8 mouse cellular contexts compared by ENCODE assay signal in the genomic region with DNA sequence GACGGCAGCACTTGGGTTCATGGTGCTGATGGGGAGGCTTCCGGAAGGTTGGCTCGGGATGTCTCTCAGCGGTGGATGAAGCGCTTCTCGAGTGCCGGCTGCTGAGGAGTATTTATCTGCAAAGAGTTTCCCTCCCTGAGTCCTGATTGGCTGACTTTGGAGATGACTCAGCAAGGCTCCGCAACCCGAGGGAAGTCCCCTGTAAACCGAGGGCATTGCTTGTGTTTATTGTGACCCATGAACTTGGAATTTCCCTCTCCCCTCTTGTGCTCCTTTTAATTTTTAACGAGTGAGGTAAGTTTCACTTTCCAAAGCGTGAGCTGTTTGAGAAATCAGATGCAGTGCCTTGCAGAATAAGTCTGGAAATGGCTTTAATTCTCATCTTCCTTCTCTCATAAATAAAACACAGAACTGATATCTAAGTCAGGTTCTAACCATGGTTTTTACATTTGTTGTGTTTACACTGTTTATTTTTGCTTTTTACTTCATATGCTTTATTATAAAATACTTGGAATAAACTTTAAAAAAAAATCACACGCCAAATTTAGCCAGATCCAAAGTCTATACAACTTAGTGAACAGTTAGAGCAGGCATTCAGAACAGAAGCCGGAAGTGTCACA. TPM values are rescaled to one million over a fixed set of nuclear protein-coding genes. Genes with fewer than 3 reads are reported as not detected.
A peak's percentile ranks its signal among the peaks of the same experiment; 100 is the strongest.
DNase-seq lines count a peak whose midpoint lies in the region; ATAC-seq and TF ChIP-seq lines count a peak whose summit lies in the region.

Cxcl10 (minus strand) TSS at position 96 of the 620 bp plus-strand sequence.

- H3K27ac ChIP-seq in forebrain, embryonic 14.5 days (ENCODE audit: low read depth, low read length): no peak within 1 kb of the TSS
- H3K27ac ChIP-seq in hindbrain, embryonic 16.5 days (ENCODE audit: low read depth, low read length): no peak within 1 kb of the TSS
- H3K27ac ChIP-seq in liver, adult 2 months (replicated peaks; ENCODE audit: insufficient read depth, low read depth, low read length): peak within 1 kb of the TSS; percentile 83
- H3K27ac ChIP-seq in midbrain, postnatal 0 days (ENCODE audit: low read depth, low read length): no peak within 1 kb of the TSS

- H3K4me1 ChIP-seq in forebrain, embryonic 14.5 days (ENCODE audit: control insufficient read depth, insufficient read depth, low read length): peaks cover 4% of the 10 kb centered on the region; the same call in 1 of the 2 replicates
- no peaks in the 10 kb centered on the region for H3K4me1 ChIP-seq in hindbrain, embryonic 16.5 days (ENCODE audit: control insufficient read depth, insufficient read depth, low read depth, low read length)
- peaks cover 14% of the 10 kb centered on the region for H3K4me1 ChIP-seq in liver, adult 2 months (ENCODE audit: control insufficient read depth, insufficient read depth, low read length)
- no peaks in the 10 kb centered on the region for H3K4me1 ChIP-seq in midbrain, postnatal 0 days (ENCODE audit: insufficient read depth, low read length)

- TF ChIP-seq POLR2A in liver, adult 2 months (IDR thresholded peaks at IDR 0.05; ENCODE audit: extremely low read depth, insufficient read depth, low read length): no peak

- TF ChIP-seq CTCF in liver, adult 2 months (IDR thresholded peaks at IDR 0.05; ENCODE audit: low read depth, low read length): no peak
- no peak for TF ChIP-seq CTCF in midbrain, postnatal 0 days (IDR thresholded peaks at IDR 0.05)

- H3K36me3 ChIP-seq in forebrain, embryonic 14.5 days (ENCODE audit: control insufficient read depth, insufficient read depth, low read length): no peaks in the 10 kb centered on the region
- no peaks in the 10 kb centered on the region for H3K36me3 ChIP-seq in hindbrain, embryonic 16.5 days (ENCODE audit: control insufficient read depth, insufficient read depth, low read length)
- no peaks in the 10 kb centered on the region for H3K36me3 ChIP-seq in liver, adult 2 months (ENCODE audit: control insufficient read depth, insufficient read depth, low read length)
- H3K36me3 ChIP-seq in midbrain, postnatal 0 days (ENCODE audit: insufficient read depth, low read length): no peaks in the 10 kb centered on the region

- peak within 1 kb of the TSS; percentile 17; the same call in 1 of the 2 replicates for H3K9ac ChIP-seq in forebrain, embryonic 14.5 days (ENCODE audit: low read length)
- H3K9ac ChIP-seq in hindbrain, embryonic 16.5 days (ENCODE audit: low read depth, low read length): peak within 1 kb of the TSS; percentile 38; the same call in 1 of the 2 replicates
- H3K9ac ChIP-seq in liver, adult 2 months (ENCODE audit: low read depth, low read length): no peak within 1 kb of the TSS
- H3K9ac ChIP-seq in midbrain, postnatal 0 days (replicated peaks; ENCODE audit: low read length, poor library complexity, severe bottlenecking): 0 out of 2 replicates have a peak within 1 kb of the TSS, but pooled peaks have one; percentile 24

- H3K9me3 ChIP-seq in forebrain, embryonic 14.5 days (replicated peaks; ENCODE audit: control insufficient read depth, low read length): no peaks in the 10 kb centered on the region
- H3K9me3 ChIP-seq in hindbrain, embryonic 16.5 days (ENCODE audit: control insufficient read depth, low read length): no peaks in the 10 kb centered on the region
- H3K9me3 ChIP-seq in midbrain, postnatal 0 days (ENCODE audit: low read length): no peaks in the 10 kb centered on the region

- peak within 1 kb of the TSS; percentile 44 for H3K4me2 ChIP-seq in forebrain, embryonic 14.5 days (ENCODE audit: low read length)
- H3K4me2 ChIP-seq in hindbrain, embryonic 16.5 days (ENCODE audit: low read length): peak within 1 kb of the TSS; percentile 74
- peak within 1 kb of the TSS; percentile 53 for H3K4me2 ChIP-seq in midbrain, postnatal 0 days (ENCODE audit: low read depth, low read length, poor library complexity, severe bottlenecking)

- DNase-seq in heart, adult 11 months: peak; percentile 97
- no peak for DNase-seq in heart, postnatal 25 days (ENCODE audit: low spot score)
- DNase-seq in adrenal gland, postnatal 14 days: peak; percentile 78
- DNase-seq in forebrain, embryonic 14.5 days (ENCODE audit: low spot score): peak; percentile 61
- DNase-seq in liver, adult 2 months (ENCODE audit: extremely low read depth, low read depth, low spot score): peak; percentile 94
- DNase-seq in midbrain, postnatal 0 days (ENCODE audit: low spot score): peak; percentile 36
- DNase-seq in thymus, adult 18-20 months: peak; percentile 31 to 54

- peak; percentile 70; the same call in 1 of the 2 replicates for ATAC-seq in forebrain, embryonic 14.5 days
- peak; percentile 76 for ATAC-seq in hindbrain, embryonic 16.5 days
- ATAC-seq in midbrain, postnatal 0 days (ENCODE audit: low FRiP score): peak; percentile 49; the same call in 1 of the 2 replicates

- H3K27me3 ChIP-seq in forebrain, embryonic 14.5 days (replicated peaks; ENCODE audit: control insufficient read depth, insufficient read depth, low read length): no peaks in the 10 kb centered on the region
- peaks cover 3% of the 10 kb centered on the region; the same call in 1 of the 2 replicates for H3K27me3 ChIP-seq in hindbrain, embryonic 16.5 days (replicated peaks; ENCODE audit: control insufficient read depth, insufficient read depth, low read length)
- H3K27me3 ChIP-seq in liver, adult 2 months (ENCODE audit: control insufficient read depth, insufficient read depth, low read length): no peaks in the 10 kb centered on the region
- H3K27me3 ChIP-seq in midbrain, postnatal 0 days (ENCODE audit: insufficient read depth, low read length): peaks cover 4% of the 10 kb centered on the region; the same call in 1 of the 2 replicates

- H3K79me2 ChIP-seq in liver, adult 2 months (ENCODE audit: control insufficient read depth, insufficient read depth, low read length): no peaks in the 10 kb centered on the region

- intact Hi-C loops in heart, postnatal 25 days (cut with DNase I): no loop called here

- 0 out of 2 replicates have a peak within 1 kb of the TSS, but pooled peaks have one; percentile 13 for H3K4me3 ChIP-seq in forebrain, embryonic 14.5 days (ENCODE audit: low read depth, low read length)
- peak within 1 kb of the TSS; percentile 36 for H3K4me3 ChIP-seq in hindbrain, embryonic 16.5 days (ENCODE audit: low read length)
- no peak within 1 kb of the TSS; the same call in 1 of the 2 replicates for H3K4me3 ChIP-seq in liver, adult 2 months (ENCODE audit: insufficient read depth, low read depth, low read length)
- peak within 1 kb of the TSS; percentile 21 for H3K4me3 ChIP-seq in midbrain, postnatal 0 days (ENCODE audit: low read depth, low read length)

- WGBS in forebrain, embryonic 14.5 days: 21% methylated on average over 14 of the region's 14 CpGs
- WGBS in hindbrain, embryonic 16.5 days: 17% methylated on average over 14 of the region's 14 CpGs
- WGBS in liver, adult 2 months: under 1% methylated on average over 14 of the region's 14 CpGs
- 24% methylated on average over 14 of the region's 14 CpGs for WGBS in midbrain, postnatal 0 days

RNA-seq across cellular contexts. Expression of gene Cxcl10, which starts in this region (rescaled TPM):
- not detected for total RNA-seq in heart, postnatal 25 days (2021)
- 0.52 and 3.2 TPM in 2 replicates for total RNA-seq in adrenal gland, postnatal 14 days (2021)
- 0.44 TPM in 1 of 2 replicates, not detected in the other for polyA plus RNA-seq in forebrain, embryonic 14.5 days (2014; fragmentation: Nextera tagmentation; extraction: Ambion mirVana)
- polyA plus RNA-seq in hindbrain, embryonic 16.5 days (2015; fragmentation: Nextera tagmentation; extraction: Ambion mirVana): 0.22 and 0.43 TPM in 2 replicates
- 1.5 and 2.8 TPM in 2 replicates for total RNA-seq in liver, adult 2 months (2014; rRNA removed)
- polyA plus RNA-seq in liver, adult 2 months (2012; rRNA removed): 6.7 and 13.2 TPM in 2 replicates
- not detected in 2 replicates for total RNA-seq in midbrain, postnatal 0 days (2014; rRNA removed)
- 0.28 TPM in 1 of 2 replicates, not detected in the other for polyA plus RNA-seq in midbrain, postnatal 0 days (2015; fragmentation: Nextera tagmentation; extraction: Ambion mirVana)

Comparison
In these comparisons a context has a peak if more than half of its experiments do, and no peak if none do; other contexts are left out.
1. Peak in DNase-seq, ATAC-seq, H3K4me3 ChIP-seq, H3K9ac ChIP-seq and H3K4me2 ChIP-seq in forebrain, embryonic 14.5 days; RNA of the gene not detected or under 1 TPM.
2. Peak in ATAC-seq, H3K4me3 ChIP-seq, H3K9ac ChIP-seq and H3K4me2 ChIP-seq in hindbrain, embryonic 16.5 days; RNA of the gene not detected or under 1 TPM.
3. Peak in DNase-seq, ATAC-seq, H3K4me3 ChIP-seq, H3K9ac ChIP-seq and H3K4me2 ChIP-seq in midbrain, postnatal 0 days; RNA of the gene not detected or under 1 TPM.